Mouse (Mus musculus) forebrain, embryonic 16.5 days (tissue): Measurements from ENCODE around the gene Mdh2. TPM values are rescaled to one million over a fixed set of nuclear protein-coding genes. Genes with fewer than 3 reads are reported as not detected.

Source experiments
- ATAC-seq: fragments of 200-750 bp; cut with Nextera tagmentation; 2 replicates; pipeline ENCODE4 v1.8.0; 2017; ENCODE audit warnings: mild to moderate bottlenecking, moderate library complexity
- H3K27ac ChIP-seq: fragments of 300-500 bp; sonication (generic); 2 replicates; pipeline ENCODE4 v1.5.1; 2014; ENCODE audit warnings: low read length, control low read depth
- H3K27me3 ChIP-seq: fragments of 300-500 bp; sonication (generic); replicated peaks from 2 replicates; pipeline ENCODE4 v1.6.1; 2014; ENCODE audit warnings: low read length; ENCODE audit not compliant: control insufficient read depth, insufficient read depth
- H3K36me3 ChIP-seq: fragments of 300-500 bp; sonication (generic); 2 replicates; pipeline ENCODE4 v1.6.1; 2014; ENCODE audit not compliant: control insufficient read depth, insufficient read depth
- H3K4me1 ChIP-seq: fragments of 300-500 bp; sonication (generic); replicated peaks from 2 replicates; pipeline ENCODE4 v1.6.1; 2014; ENCODE audit warnings: low read length; ENCODE audit not compliant: control insufficient read depth, insufficient read depth
- H3K4me2 ChIP-seq: fragments of 300-500 bp; sonication (generic); 2 replicates; pipeline ENCODE4 v1.6.1; 2014; ENCODE audit warnings: mild to moderate bottlenecking, low read length, control low read depth
- H3K4me3 ChIP-seq: fragments of 300-500 bp; sonication (generic); replicated peaks from 2 replicates; pipeline ENCODE4 v1.5.1; 2014; ENCODE audit warnings: mild to moderate bottlenecking, low read length, control low read depth
- H3K9ac ChIP-seq: fragments of 300-500 bp; sonication (generic); replicated peaks from 2 replicates; pipeline ENCODE4 v1.6.1; 2014; ENCODE audit warnings: low read depth, low read length, control low read depth
- H3K9me3 ChIP-seq: fragments of 300-500 bp; sonication (generic); 2 replicates; pipeline ENCODE4 v1.6.1; 2016; ENCODE audit warnings: low read length; ENCODE audit not compliant: control insufficient read depth
- WGBS: fragments of 180-500 bp; shearing (Covaris S2); extraction: QIAGEN DNeasy Blood & Tissue Kit; methylation state at CpG from one replicate; pipeline ENCODE4 v1.1.7; 2014; 5-methylcytosine and 5-hydroxymethylcytosine counted together
- polyA plus RNA-seq: library from polyadenylated mRNA; unstranded; fragments of >200 nt; fragmentation: Nextera tagmentation; extraction: Ambion mirVana; gene quantifications from 2 replicates; pipeline ENCODE4 v1.2.1, GENCODE M21; 2015

The Mdh2 gene
- 562 and 563 TPM in 2 replicates for polyA plus RNA-seq

DNA sequence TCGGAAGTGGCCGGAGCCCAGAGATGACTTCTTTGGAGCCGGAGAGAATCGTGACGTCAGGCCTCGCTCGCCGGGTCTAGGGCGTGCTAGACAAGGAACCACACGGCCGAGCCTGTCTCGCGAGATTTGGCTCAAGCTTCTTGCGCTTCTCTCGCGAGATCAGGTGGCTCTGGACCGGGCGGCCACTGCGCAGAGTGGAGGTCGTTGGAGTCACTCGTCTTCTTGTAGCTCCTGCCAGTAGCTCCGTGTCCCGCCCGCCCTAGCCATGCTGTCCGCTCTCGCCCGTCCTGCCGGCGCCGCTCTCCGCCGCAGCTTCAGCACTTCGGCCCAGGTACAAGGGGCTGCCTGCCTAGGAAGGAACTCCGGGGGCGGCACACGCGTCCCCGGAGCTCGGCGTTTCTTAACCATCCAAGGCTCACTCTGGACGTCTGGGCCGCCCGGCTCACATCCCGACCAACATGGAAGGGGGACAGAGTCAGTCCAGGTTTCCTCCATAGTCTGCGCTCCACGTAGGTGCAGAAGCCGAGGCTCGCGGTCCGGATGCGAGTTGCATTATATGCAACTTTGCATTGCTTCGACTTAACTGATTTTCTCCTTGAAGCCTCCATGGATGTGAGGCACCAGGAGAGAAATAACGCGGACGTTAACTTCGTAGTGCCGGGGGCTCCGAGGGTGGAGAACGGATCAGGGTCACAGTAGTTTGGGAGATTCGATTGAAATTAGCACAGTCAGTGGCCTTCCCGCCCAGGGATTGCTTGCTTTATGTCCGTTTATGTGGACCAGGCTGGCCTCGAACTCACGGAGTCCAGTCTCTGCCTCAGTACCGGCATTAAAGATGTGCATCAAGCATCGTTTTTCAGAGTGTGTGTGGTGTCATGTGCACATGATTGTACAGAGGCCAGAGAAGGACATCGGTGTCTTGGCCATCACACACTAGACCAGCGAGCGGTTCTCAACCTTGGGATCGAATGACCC is at the start of gene Mdh2:
Mdh2 (plus strand) TSS at position 10 of the 975 bp plus-strand sequence.
- Histone ChIP-seq H3K9me3 (no peaks in the 10 kb centered on the region), H3K27ac (peak within 1 kb of the TSS; percentile 80), H3K4me2 (peak within 1 kb of the TSS; percentile 94), H3K4me3 (peak within 1 kb of the TSS; percentile 73), H3K27me3 (no peaks in the 10 kb centered on the region), H3K4me1 (peaks cover 28% of the 10 kb centered on the region), H3K36me3 (0 out of 2 replicates have a peak, but pooled peaks cover 6% of the 10 kb centered on the region), H3K9ac (peak within 1 kb of the TSS; percentile 80)
- WGBS, result 1% methylated on average over 69 of the region's 70 CpGs
- ATAC-seq, result peak; percentile 98

DNA sequence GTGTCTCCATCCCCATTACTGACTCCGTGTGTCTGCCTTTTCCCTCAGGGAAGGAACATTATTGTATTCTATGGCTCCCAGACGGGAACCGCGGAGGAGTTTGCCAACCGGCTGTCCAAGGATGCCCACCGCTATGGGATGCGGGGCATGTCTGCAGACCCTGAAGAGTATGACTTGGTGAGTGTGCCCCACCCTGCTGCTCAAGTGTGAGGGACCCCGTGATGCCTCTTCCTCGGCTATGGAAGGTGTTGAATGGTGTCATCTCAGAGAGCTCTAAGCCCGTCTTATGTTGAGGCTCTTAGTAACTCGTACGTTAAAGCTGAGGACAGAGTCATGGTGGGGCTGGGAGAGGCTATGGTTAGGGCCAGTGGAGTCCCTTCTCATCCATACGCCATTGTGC is 48.9 kb upstream of the Mdh2 start:
- WGBS, result 90% methylated on average over 13 of the region's 13 CpGs
- no peak overlapping the region for H3K9ac ChIP-seq
- peaks cover 29% of the 10 kb centered on the region for H3K4me1 ChIP-seq
- H3K9me3 ChIP-seq, result no peaks in the 10 kb centered on the region
- no peak overlapping the region for H3K4me3 ChIP-seq
- no peak for ATAC-seq
- H3K27me3 ChIP-seq, result no peaks in the 10 kb centered on the region
- no peak overlapping the region for H3K4me2 ChIP-seq
- H3K27ac ChIP-seq, result no peak overlapping the region
- peaks cover 34% of the 10 kb centered on the region for H3K36me3 ChIP-seq

DNA sequence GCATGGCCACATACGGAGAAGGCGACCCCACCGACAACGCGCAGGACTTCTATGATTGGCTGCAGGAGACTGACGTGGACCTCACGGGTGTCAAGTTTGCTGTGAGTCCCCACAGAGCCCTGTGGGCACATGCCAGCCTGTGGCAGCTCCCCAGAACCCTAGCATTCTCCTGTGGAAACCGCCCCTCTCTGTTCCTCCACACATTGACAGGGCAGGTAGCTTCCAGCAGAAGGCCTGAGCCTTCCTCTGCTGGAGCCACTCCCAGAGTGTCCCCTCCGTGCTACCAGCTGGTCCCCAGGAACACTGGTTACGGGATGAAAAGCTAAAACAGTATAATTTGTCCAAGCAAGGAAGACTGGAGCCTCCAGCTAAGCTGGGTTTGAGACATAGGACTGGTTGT is 48.0 kb upstream of the Mdh2 start:
- Histone ChIP-seq H3K36me3 (peaks cover 42% of the 10 kb centered on the region), H3K27me3 (no peaks in the 10 kb centered on the region), H3K9me3 (no peaks in the 10 kb centered on the region), H3K27ac (no peak overlapping the region), H3K4me3 (no peak overlapping the region), H3K4me2 (no peak overlapping the region), H3K4me1 (peaks cover 20% of the 10 kb centered on the region), H3K9ac (no peak overlapping the region)
- WGBS, result 94% methylated on average over 10 of the region's 10 CpGs
- no peak for ATAC-seq

DNA sequence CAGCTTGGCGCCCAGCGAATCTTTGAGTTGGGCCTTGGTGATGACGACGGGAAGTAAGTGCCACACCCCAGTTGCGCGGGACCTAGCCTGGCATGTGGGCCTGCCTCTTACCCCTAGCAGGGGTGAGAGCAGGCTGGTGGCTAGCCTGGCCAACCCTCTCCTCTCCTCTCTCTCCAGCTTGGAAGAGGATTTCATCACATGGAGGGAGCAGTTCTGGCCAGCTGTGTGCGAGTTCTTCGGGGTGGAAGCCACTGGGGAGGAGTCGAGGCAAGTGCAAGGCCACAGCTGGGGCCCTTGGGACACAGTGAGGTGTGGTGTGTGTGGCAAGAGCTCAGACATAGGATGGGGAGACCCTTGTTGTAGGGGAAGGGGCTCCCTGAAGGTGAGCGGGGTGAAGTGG is 47.4 kb upstream of the Mdh2 start:
- no peaks in the 10 kb centered on the region for H3K27me3 ChIP-seq
- H3K36me3 ChIP-seq, result peaks cover 45% of the 10 kb centered on the region
- no peak overlapping the region for H3K4me3 ChIP-seq
- WGBS, result 95% methylated on average over 10 of the region's 10 CpGs
- H3K9me3 ChIP-seq, result no peaks in the 10 kb centered on the region
- peaks cover 14% of the 10 kb centered on the region for H3K4me1 ChIP-seq
- no peak overlapping the region for H3K9ac ChIP-seq
- H3K27ac ChIP-seq, result no peak overlapping the region
- no peak for ATAC-seq
- H3K4me2 ChIP-seq, result no peak overlapping the region

DNA sequence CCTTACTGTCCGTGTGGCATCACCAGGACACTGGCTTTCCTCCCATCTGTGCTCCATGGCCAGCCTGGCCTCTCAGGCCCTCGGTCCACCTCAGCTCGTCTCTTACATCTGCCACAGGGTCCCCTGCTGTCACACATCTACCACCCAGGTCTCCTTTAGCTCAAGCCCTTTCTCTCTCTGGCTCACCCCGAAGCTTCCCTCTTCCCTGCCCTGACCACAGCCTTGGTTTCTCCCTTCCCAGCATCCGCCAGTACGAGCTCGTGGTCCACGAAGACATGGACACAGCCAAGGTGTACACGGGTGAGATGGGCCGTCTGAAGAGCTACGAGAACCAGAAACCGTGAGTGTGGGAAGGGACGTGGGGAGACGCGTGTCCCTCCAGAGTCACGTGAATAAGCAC is 47.0 kb upstream of the Mdh2 start:
- Histone ChIP-seq H3K4me2 (no peak overlapping the region), H3K9me3 (no peaks in the 10 kb centered on the region), H3K27me3 (no peaks in the 10 kb centered on the region), H3K4me1 (peaks cover 10% of the 10 kb centered on the region), H3K4me3 (no peak overlapping the region), H3K9ac (no peak overlapping the region), H3K36me3 (peaks cover 47% of the 10 kb centered on the region), H3K27ac (no peak overlapping the region)
- 95% methylated on average over 16 of the region's 16 CpGs for WGBS
- ATAC-seq, result no peak

DNA sequence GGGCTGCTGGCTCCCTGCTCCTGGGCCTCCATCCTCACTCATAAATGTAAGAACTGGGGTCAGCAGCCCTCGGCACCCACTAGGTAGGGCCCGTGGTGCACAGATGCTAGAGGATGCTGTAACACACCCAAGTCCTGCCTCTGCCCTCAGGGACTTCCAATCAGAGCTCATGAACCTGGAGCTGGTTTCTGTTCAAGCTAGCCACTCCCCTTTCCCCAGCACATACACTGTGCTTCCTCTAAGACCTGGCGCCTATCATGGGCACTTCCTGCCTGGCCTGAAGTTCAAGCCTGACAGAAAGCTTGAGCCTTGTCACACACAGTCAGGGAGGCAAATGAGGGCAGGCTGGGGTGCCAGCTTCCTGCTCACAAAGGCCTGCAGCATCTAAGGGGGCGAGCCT is 45.2 kb upstream of the Mdh2 start:
- H3K4me3 ChIP-seq, result no peak overlapping the region
- H3K9ac ChIP-seq, result no peak overlapping the region
- H3K4me2 ChIP-seq, result no peak overlapping the region
- no peak overlapping the region for H3K27ac ChIP-seq
- H3K4me1 ChIP-seq, result no peaks in the 10 kb centered on the region
- no peaks in the 10 kb centered on the region for H3K9me3 ChIP-seq
- no peaks in the 10 kb centered on the region for H3K27me3 ChIP-seq
- WGBS, result 84% methylated on average over 4 of the region's 4 CpGs
- no peak for ATAC-seq
- H3K36me3 ChIP-seq, result peaks cover 54% of the 10 kb centered on the region

DNA sequence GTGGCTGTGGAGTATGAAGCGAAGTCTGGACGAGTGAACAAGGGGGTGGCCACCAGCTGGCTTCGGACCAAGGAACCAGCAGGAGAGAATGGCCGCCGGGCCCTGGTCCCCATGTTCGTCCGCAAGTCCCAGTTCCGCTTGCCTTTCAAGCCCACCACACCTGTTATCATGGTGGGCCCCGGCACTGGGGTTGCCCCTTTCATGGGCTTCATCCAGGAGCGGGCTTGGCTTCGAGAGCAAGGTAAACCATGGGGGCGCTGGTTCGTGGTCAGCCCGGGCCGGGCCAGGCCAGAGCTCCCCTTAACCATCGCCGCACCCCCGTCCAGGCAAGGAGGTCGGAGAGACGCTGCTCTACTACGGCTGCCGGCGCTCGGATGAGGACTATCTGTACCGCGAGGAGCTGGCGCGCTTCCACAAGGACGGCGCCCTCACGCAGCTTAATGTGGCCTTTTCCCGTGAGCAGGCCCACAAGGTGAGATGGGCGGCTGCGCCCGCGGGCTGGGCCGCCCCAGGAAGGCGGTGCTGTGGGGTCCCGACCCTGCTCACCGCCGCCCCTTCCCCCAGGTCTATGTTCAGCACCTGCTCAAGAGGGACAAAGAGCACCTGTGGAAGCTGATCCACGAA is 44.1 kb upstream of the Mdh2 start:
- WGBS, result 96% methylated on average over 41 of the region's 42 CpGs
- ATAC-seq, result no peak

DNA sequence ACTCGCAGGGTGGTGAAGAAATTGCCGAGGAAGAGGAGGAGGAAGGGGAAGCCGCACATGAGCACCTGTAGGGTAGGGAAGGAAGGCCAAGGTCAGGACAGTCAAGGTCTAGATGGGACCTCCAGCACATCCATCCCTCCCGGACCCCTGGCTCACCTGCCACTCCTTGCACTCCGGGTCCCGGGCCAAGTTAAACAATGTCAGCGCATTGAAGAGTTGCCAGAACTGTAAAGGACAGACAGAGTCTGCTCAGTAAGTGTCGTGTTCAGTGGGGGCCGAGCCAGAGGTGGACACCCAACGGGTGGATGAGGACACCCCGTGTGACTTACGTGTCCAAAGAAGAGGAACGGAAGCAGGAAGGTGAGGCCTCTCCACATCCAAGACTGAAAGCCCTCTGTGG is 42.5 kb upstream of the Mdh2 start:
- no peaks in the 10 kb centered on the region for H3K9me3 ChIP-seq
- ATAC-seq, result no peak
- H3K36me3 ChIP-seq, result peaks cover 55% of the 10 kb centered on the region
- H3K4me3 ChIP-seq, result no peak overlapping the region
- no peak overlapping the region for H3K27ac ChIP-seq
- no peaks in the 10 kb centered on the region for H3K27me3 ChIP-seq
- 90% methylated on average over 13 of the region's 13 CpGs for WGBS
- no peaks in the 10 kb centered on the region for H3K4me1 ChIP-seq
- H3K9ac ChIP-seq, result no peak overlapping the region
- no peak overlapping the region for H3K4me2 ChIP-seq

More for the DNA sequence above, 44.1 kb upstream of the Mdh2 start:
- Histone ChIP-seq H3K27ac (no peak overlapping the region), H3K36me3 (peaks cover 54% of the 10 kb centered on the region), H3K4me1 (no peaks in the 10 kb centered on the region), H3K27me3 (no peaks in the 10 kb centered on the region), H3K9me3 (no peaks in the 10 kb centered on the region), H3K9ac (no peak overlapping the region), H3K4me3 (no peak overlapping the region), H3K4me2 (no peak overlapping the region)

DNA sequence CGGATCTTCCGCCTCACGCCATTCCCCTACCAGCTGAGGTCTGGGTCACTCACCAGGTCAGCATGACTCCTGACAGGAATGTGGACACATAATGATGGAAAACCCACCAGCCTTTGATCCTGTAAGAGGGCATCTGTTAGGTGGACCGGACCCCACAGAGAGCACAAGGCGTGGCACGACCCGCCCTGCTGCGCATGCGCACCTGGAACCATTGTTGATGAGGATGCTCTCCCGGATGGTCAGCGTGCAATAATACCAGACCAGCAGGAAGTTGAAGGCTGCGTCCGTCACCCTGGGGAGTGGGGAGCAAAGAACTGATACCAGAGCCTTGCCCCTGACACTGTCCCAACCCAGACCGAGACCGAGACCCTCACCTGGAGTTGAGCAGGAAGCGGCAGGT is 41.7 kb upstream of the Mdh2 start:
- peaks cover 54% of the 10 kb centered on the region for H3K36me3 ChIP-seq

More for the DNA sequence above, 41.7 kb upstream of the Mdh2 start:
- Histone ChIP-seq H3K4me2 (no peak overlapping the region), H3K9me3 (no peaks in the 10 kb centered on the region), H3K27ac (no peak overlapping the region), H3K9ac (no peak overlapping the region), H3K4me1 (no peaks in the 10 kb centered on the region), H3K27me3 (no peaks in the 10 kb centered on the region), H3K4me3 (no peak overlapping the region)
- no peak for ATAC-seq
- WGBS, result 94% methylated on average over 16 of the region's 16 CpGs
